ENCODE assay signal across 14 mouse cellular contexts in the genomic region with DNA sequence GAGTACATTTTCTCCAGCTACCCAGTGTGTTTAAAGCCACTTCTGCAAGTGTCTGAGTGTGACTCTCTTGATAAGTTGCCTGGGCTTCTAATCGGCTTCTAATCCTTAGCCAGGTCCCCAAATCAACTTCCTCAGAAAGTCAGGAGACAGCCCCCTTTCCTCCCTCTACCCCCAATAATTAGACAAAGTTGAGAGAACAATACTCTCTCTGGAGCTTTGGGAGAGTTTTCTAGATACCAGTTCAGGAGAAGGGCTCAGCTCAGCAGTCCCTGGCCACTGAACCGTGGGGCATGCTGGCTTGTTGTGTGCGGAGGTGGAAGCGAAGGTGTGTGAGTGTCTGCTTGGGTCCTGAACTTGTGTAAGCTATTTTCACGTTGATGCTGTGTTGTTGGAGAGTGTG. TPM values are rescaled to one million over a fixed set of nuclear protein-coding genes. Genes with fewer than 3 reads are reported as not detected.
DNase-seq lines count a peak whose midpoint lies in the region; ATAC-seq and TF ChIP-seq lines count a peak whose summit lies in the region.
"Had no signal": no experiment of that assay in that cellular context is flagged by ENCODE, and none has a peak within 500 bp of the region (broad histone marks: within the 10 kb centered on the region; RNA-seq: fewer than 3 reads in every experiment).

No protein-coding gene starts in this region.

- ATAC-seq in intestine, embryonic 15.5 days: no peak
- no peak for ATAC-seq in intestine, embryonic 16.5 days
- ATAC-seq in megakaryocyte, adult 5-6 weeks (ENCODE audit: poor library complexity, severe bottlenecking): no peak
- no peak for ATAC-seq in intestine, postnatal 0 days
- ATAC-seq in stomach, embryonic 16.5 days (ENCODE audit: insufficient read depth, low FRiP score): no peak
- ATAC-seq: forebrain, embryonic 16.5 days had no signal

- H3K27me3 ChIP-seq in intestine, embryonic 15.5 days (replicated peaks): no peaks in the 10 kb centered on the region
- H3K27me3 ChIP-seq in intestine, embryonic 16.5 days (replicated peaks; ENCODE audit: control insufficient read depth, insufficient read depth, low read length): no peaks in the 10 kb centered on the region
- no peaks in the 10 kb centered on the region for H3K27me3 ChIP-seq in megakaryocyte, embryonic 14.5 days (replicated peaks)
- no peaks in the 10 kb centered on the region for H3K27me3 ChIP-seq in intestine, postnatal 0 days (replicated peaks; ENCODE audit: control insufficient read depth, insufficient read depth, low read length)
- H3K27me3 ChIP-seq in stomach, embryonic 16.5 days (ENCODE audit: control insufficient read depth, insufficient read depth, low read length): no peaks in the 10 kb centered on the region

- H3K9ac ChIP-seq in intestine, embryonic 15.5 days: no peak overlapping the region
- H3K9ac ChIP-seq in intestine, embryonic 16.5 days (ENCODE audit: low read depth, low read length): no peak overlapping the region
- H3K9ac ChIP-seq in intestine, postnatal 0 days (ENCODE audit: low read depth, low read length): no peak overlapping the region
- no peak overlapping the region for H3K9ac ChIP-seq in stomach, embryonic 16.5 days (ENCODE audit: low read length)

- peaks cover 49% of the 10 kb centered on the region for H3K4me1 ChIP-seq in intestine, embryonic 15.5 days (replicated peaks)
- H3K4me1 ChIP-seq in intestine, embryonic 16.5 days (ENCODE audit: control insufficient read depth, insufficient read depth, low read length): peaks cover 44% of the 10 kb centered on the region
- peaks cover 99% of the 10 kb centered on the region for H3K4me1 ChIP-seq in megakaryocyte, embryonic 14.5 days
- peaks cover 9% of the 10 kb centered on the region; the same call in 1 of the 2 replicates for H3K4me1 ChIP-seq in intestine, postnatal 0 days (replicated peaks; ENCODE audit: control insufficient read depth, insufficient read depth, low read length)
- peaks cover 38% of the 10 kb centered on the region for H3K4me1 ChIP-seq in stomach, embryonic 16.5 days (ENCODE audit: control insufficient read depth, insufficient read depth, low read length)

- DNase-seq in urinary bladder, adult 18-20 months (ENCODE audit: low spot score in 2 of 2): no peak
- no peak for DNase-seq in gastrocnemius, postnatal 25 days
- DNase-seq: midbrain, embryonic 14.5 days; spleen, adult 18-20 months had no signal

- no peaks in the 10 kb centered on the region for H3K36me3 ChIP-seq in intestine, embryonic 15.5 days
- no peaks in the 10 kb centered on the region for H3K36me3 ChIP-seq in intestine, embryonic 16.5 days (ENCODE audit: control insufficient read depth, insufficient read depth, low read length)
- H3K36me3 ChIP-seq in megakaryocyte, embryonic 14.5 days (replicated peaks; ENCODE audit: low read length): peaks cover 21% of the 10 kb centered on the region
- no peaks in the 10 kb centered on the region for H3K36me3 ChIP-seq in intestine, postnatal 0 days (ENCODE audit: control insufficient read depth, insufficient read depth)
- no peaks in the 10 kb centered on the region for H3K36me3 ChIP-seq in stomach, embryonic 16.5 days (ENCODE audit: control insufficient read depth, insufficient read depth, low read length)

- H3K4me3 ChIP-seq in intestine, embryonic 15.5 days (replicated peaks): no peak overlapping the region
- no peak overlapping the region for H3K4me3 ChIP-seq in intestine, embryonic 16.5 days (ENCODE audit: low read length)
- peak overlapping the region; percentile 91 for H3K4me3 ChIP-seq in megakaryocyte, embryonic 14.5 days (replicated peaks)
- H3K4me3 ChIP-seq in intestine, postnatal 0 days (ENCODE audit: low read depth, low read length): peak overlapping the region; percentile 21
- peak overlapping the region; percentile 12; the same call in 1 of the 2 replicates for H3K4me3 ChIP-seq in stomach, embryonic 16.5 days (replicated peaks; ENCODE audit: low read length)

- no peak for TF ChIP-seq CTCF in intestine, postnatal 0 days (IDR thresholded peaks at IDR 0.05; ENCODE audit: low read depth)

- H3K9me3 ChIP-seq in intestine, embryonic 15.5 days: no peaks in the 10 kb centered on the region
- no peaks in the 10 kb centered on the region for H3K9me3 ChIP-seq in intestine, embryonic 16.5 days (ENCODE audit: control insufficient read depth, low read length)
- no peaks in the 10 kb centered on the region for H3K9me3 ChIP-seq in megakaryocyte, embryonic 14.5 days
- no peaks in the 10 kb centered on the region for H3K9me3 ChIP-seq in intestine, postnatal 0 days (ENCODE audit: control insufficient read depth)
- H3K9me3 ChIP-seq in stomach, embryonic 16.5 days (replicated peaks; ENCODE audit: control insufficient read depth, low read length): no peaks in the 10 kb centered on the region

- WGBS in intestine, embryonic 15.5 days: 81% methylated on average over 5 of the region's 5 CpGs
- 82% methylated on average over 5 of the region's 5 CpGs for WGBS in intestine, embryonic 16.5 days
- 78% methylated on average over 5 of the region's 5 CpGs for WGBS in intestine, postnatal 0 days
- WGBS in stomach, embryonic 16.5 days: 82% methylated on average over 5 of the region's 5 CpGs

- H3K4me2 ChIP-seq in intestine, embryonic 15.5 days (replicated peaks): 0 out of 2 replicates have a peak overlapping the region, but pooled peaks have one; percentile 15
- H3K4me2 ChIP-seq in intestine, embryonic 16.5 days (ENCODE audit: low read depth, low read length): no peak overlapping the region
- H3K4me2 ChIP-seq in intestine, postnatal 0 days (replicated peaks; ENCODE audit: low read depth): peak overlapping the region; percentile 54
- H3K4me2 ChIP-seq in stomach, embryonic 16.5 days (ENCODE audit: low read depth, low read length): 0 out of 2 replicates have a peak overlapping the region, but pooled peaks have one; percentile 16

- no peak overlapping the region for H3K27ac ChIP-seq in intestine, embryonic 15.5 days
- H3K27ac ChIP-seq in intestine, embryonic 16.5 days (ENCODE audit: low read length): no peak overlapping the region
- H3K27ac ChIP-seq in intestine, postnatal 0 days (ENCODE audit: low read depth, low read length): no peak overlapping the region
- no peak overlapping the region for H3K27ac ChIP-seq in stomach, embryonic 16.5 days (ENCODE audit: low read length)

RNA-seq across cellular contexts. Expression of gene Aqp1, which starts 1.0 kb away (rescaled TPM):
- 16.4 and 20.0 TPM in 2 replicates for polyA plus RNA-seq in intestine, embryonic 15.5 days (2015; fragmentation: Nextera tagmentation; extraction: Ambion mirVana)
- 21.8 and 23.2 TPM in 2 replicates for polyA plus RNA-seq in intestine, embryonic 16.5 days (2015; fragmentation: Nextera tagmentation; extraction: Ambion mirVana)
- polyA plus RNA-seq in megakaryocyte, embryonic 14.5 days (2012; ENCODE audit: insufficient read depth, low replicate concordance): 2.1 and 4.6 TPM in 2 replicates
- total RNA-seq in megakaryocyte, adult 5-6 weeks (2015): 3.6 and 7.2 TPM in 2 replicates
- total RNA-seq in megakaryocyte, adult 5-6 weeks (2017): 5.4 and 14.4 TPM in 2 replicates
- 19.0 and 20.4 TPM in 2 replicates for polyA plus RNA-seq in intestine, postnatal 0 days (2015; fragmentation: Nextera tagmentation; extraction: Ambion mirVana)
- polyA plus RNA-seq in stomach, embryonic 16.5 days (2015; fragmentation: Nextera tagmentation; extraction: Ambion mirVana): 24.1 and 25.3 TPM in 2 replicates
- total RNA-seq in gastrocnemius, postnatal 25 days (2021): 100 to 1,000 TPM; 203 to 271 TPM

RNA-seq across cellular contexts. Expression of gene Ghrhr, which starts 38.9 kb away (rescaled TPM):
- 0.23 and 0.34 TPM in 2 replicates for polyA plus RNA-seq in intestine, embryonic 15.5 days (2015; fragmentation: Nextera tagmentation; extraction: Ambion mirVana)
- 0.32 and 0.46 TPM in 2 replicates for polyA plus RNA-seq in intestine, embryonic 16.5 days (2015; fragmentation: Nextera tagmentation; extraction: Ambion mirVana)
- polyA plus RNA-seq in megakaryocyte, embryonic 14.5 days (2012; ENCODE audit: insufficient read depth, low replicate concordance): not detected in 2 replicates
- total RNA-seq in megakaryocyte, adult 5-6 weeks (2015): not detected in 2 replicates
- total RNA-seq in megakaryocyte, adult 5-6 weeks (2017): not detected in 2 replicates
- polyA plus RNA-seq in intestine, postnatal 0 days (2015; fragmentation: Nextera tagmentation; extraction: Ambion mirVana): 0.17 TPM in 1 of 2 replicates, not detected in the other
- 0.17 TPM in 1 of 2 replicates, not detected in the other for polyA plus RNA-seq in stomach, embryonic 16.5 days (2015; fragmentation: Nextera tagmentation; extraction: Ambion mirVana)
- total RNA-seq in gastrocnemius, postnatal 25 days (2021): not detected
- total RNA-seq: hematopoietic stem cell, adult 5-6 weeks; layer of hippocampus, adult 18-20 months; left cerebral cortex, postnatal 14 days had no signal
- polyA plus RNA-seq: forebrain, embryonic 16.5 days; midbrain, embryonic 14.5 days had no signal

Comparison
In these comparisons a context has a peak if more than half of its experiments do, and no peak if none do; other contexts are left out.
1. H3K4me3 ChIP-seq: peak in megakaryocyte, embryonic 14.5 days (single experiment), intestine, postnatal 0 days (single experiment) and stomach, embryonic 16.5 days (single experiment); none in intestine, embryonic 15.5 days (single experiment) and intestine, embryonic 16.5 days (single experiment).